Mouse (Mus musculus): ENCODE measurements around the gene Tpt1. TPM values are rescaled to one million over a fixed set of nuclear protein-coding genes. Genes with fewer than 3 reads are reported as not detected.

The Tpt1 gene
- polyA plus RNA-seq, 1 experiment from 2014 or later: 1,072 TPM

DNA sequence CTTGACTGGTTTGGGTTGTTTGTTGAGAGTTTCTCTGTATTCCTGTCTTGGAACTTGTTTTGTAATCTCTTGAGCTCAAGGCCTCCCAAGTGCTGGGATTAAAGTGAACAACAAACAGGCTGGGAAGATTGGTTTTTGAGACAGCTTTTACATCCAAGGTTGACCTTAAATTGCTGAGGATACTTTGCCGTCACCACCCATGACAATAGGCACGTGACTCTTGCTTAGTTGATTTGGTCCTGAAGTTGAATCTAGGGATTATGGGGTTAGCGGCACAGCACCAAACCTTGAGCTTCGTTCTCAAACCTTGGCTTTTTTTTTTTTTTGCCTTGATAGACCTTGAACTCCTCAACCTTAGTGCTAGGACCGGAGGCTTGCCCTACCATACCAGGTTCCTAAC lies 4.3 kb downstream of the Tpt1 start:
- H3K4me3 ChIP-seq (ENCODE audit: low read depth, low read length): no peak overlapping the region
- 80% methylated on average over 5 of the region's 5 CpGs for WGBS
- H3K4me2 ChIP-seq (replicated peaks; ENCODE audit: low read depth, low read length): no peak overlapping the region
- no peaks in the 10 kb centered on the region for H3K27me3 ChIP-seq (ENCODE audit: control insufficient read depth, insufficient read depth, low read length)
- no peak overlapping the region for H3K27ac ChIP-seq (ENCODE audit: low read depth, low read length)
- no peaks in the 10 kb centered on the region for H3K9me3 ChIP-seq (ENCODE audit: control insufficient read depth, low read length)
- H3K36me3 ChIP-seq (ENCODE audit: control insufficient read depth, insufficient read depth, low read length): peaks cover 17% of the 10 kb centered on the region
- H3K4me1 ChIP-seq (replicated peaks; ENCODE audit: control insufficient read depth, insufficient read depth, low read length): peaks cover 2% of the 10 kb centered on the region
- ATAC-seq (ENCODE audit: low FRiP score) (no peak), DNase-seq (ENCODE audit: low spot score) (no peak)
- H3K9ac ChIP-seq (ENCODE audit: low read depth, low read length): no peak overlapping the region

DNA sequence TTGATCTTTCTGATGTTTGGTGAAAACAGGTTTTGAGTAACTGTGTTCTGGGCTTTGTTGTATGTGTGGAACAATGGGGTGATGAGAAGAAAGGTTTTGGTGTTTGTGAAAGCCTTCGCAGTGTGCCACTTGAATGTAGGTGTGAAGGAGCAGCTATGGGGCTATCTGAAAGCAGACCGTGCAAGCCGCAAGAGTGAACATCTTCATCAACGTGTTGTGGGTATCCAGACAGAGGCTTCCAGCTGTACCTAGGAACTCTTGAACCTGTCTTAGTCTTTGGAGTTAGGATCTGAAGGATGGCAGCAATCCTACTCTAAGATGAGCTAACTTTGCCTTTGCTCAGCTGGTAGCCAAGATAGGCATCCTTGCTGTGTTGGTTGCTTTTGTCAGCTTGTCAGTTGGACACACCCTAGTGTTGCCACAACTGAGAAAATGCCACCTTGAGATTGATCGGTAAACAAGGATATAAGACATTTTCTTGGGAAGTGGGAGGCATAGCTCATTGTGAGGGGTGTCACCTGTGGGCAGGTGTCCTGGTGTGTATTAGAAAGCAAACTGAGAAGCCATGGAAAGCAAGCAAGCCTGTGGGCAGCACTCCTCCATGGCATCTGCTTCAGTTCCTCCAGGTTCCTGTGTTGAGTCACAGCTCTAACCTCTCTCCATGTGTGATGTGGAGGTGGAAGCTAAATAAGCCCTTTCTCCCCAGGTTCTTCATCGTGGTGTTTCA lies 5.1 kb downstream of the Tpt1 start:
- WGBS: 92% methylated on average over 6 of the region's 6 CpGs
- ATAC-seq (ENCODE audit: low FRiP score): no peak
- Histone ChIP-seq H3K4me3 (ENCODE audit: low read depth, low read length) (no peak overlapping the region), H3K4me2 (replicated peaks; ENCODE audit: low read depth, low read length) (no peak overlapping the region), H3K4me1 (replicated peaks; ENCODE audit: control insufficient read depth, insufficient read depth, low read length) (peaks cover 2% of the 10 kb centered on the region), H3K27ac (ENCODE audit: low read depth, low read length) (no peak overlapping the region), H3K27me3 (ENCODE audit: control insufficient read depth, insufficient read depth, low read length) (no peaks in the 10 kb centered on the region), H3K36me3 (ENCODE audit: control insufficient read depth, insufficient read depth, low read length) (peaks cover 17% of the 10 kb centered on the region), H3K9ac (ENCODE audit: low read depth, low read length) (no peak overlapping the region), H3K9me3 (ENCODE audit: control insufficient read depth, low read length) (no peaks in the 10 kb centered on the region)
- no peak for DNase-seq (ENCODE audit: low spot score)

DNA sequence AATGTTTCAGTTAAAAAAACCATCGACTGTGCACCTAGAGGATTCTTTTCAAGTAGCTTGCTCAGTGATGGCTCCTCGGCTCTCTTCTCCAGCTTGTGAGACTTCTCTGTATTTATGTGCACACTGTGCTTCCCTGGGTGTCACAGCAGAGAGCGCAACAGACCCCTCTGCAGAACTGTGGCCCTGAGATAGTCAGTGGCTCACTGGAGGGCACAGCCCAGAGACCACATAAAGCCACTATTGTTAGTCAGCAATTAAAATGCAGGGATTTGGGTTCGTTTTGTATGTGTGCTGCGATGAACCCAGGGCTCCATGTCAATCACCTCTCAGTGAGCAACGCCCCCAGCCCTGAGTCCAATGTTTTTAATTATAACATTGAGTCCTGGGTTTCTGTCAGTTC lies 5.9 kb downstream of the Tpt1 start:
- peaks cover 17% of the 10 kb centered on the region for H3K36me3 ChIP-seq (ENCODE audit: control insufficient read depth, insufficient read depth, low read length)
- peak; percentile 74 for ATAC-seq (ENCODE audit: low FRiP score)
- no peak overlapping the region for H3K9ac ChIP-seq (ENCODE audit: low read depth, low read length)
- no peak overlapping the region for H3K27ac ChIP-seq (ENCODE audit: low read depth, low read length)
- DNase-seq (ENCODE audit: low spot score): peak; percentile 39
- WGBS: 40% methylated on average over 6 of the region's 6 CpGs
- no peak overlapping the region for H3K4me2 ChIP-seq (replicated peaks; ENCODE audit: low read depth, low read length)
- H3K4me1 ChIP-seq (replicated peaks; ENCODE audit: control insufficient read depth, insufficient read depth, low read length): peaks cover 2% of the 10 kb centered on the region
- no peaks in the 10 kb centered on the region for H3K9me3 ChIP-seq (ENCODE audit: control insufficient read depth, low read length)
- H3K4me3 ChIP-seq (ENCODE audit: low read depth, low read length): no peak overlapping the region
- no peaks in the 10 kb centered on the region for H3K27me3 ChIP-seq (ENCODE audit: control insufficient read depth, insufficient read depth, low read length)

DNA sequence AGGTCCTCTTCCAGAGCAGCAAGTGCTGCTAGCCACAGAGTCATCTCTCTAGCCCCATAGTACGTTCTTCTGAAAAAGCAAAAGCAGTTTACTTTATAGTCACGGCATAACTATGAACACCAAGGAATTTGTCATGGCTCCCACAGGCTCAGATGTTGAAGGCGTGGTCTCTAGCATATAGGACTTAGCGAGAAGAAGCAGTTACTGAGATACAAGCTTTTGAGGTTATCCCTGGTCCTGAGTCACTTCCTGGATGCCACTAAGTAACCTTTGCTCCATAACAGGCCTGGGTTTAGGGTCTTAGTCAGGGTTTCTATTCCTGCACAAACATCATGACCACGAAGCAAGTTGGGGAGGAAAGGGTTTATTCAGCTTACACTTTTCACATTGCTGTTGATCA lies 7.1 kb downstream of the Tpt1 start:
- H3K36me3 ChIP-seq (ENCODE audit: control insufficient read depth, insufficient read depth, low read length): peaks cover 15% of the 10 kb centered on the region
- ATAC-seq (ENCODE audit: low FRiP score): no peak

DNA sequence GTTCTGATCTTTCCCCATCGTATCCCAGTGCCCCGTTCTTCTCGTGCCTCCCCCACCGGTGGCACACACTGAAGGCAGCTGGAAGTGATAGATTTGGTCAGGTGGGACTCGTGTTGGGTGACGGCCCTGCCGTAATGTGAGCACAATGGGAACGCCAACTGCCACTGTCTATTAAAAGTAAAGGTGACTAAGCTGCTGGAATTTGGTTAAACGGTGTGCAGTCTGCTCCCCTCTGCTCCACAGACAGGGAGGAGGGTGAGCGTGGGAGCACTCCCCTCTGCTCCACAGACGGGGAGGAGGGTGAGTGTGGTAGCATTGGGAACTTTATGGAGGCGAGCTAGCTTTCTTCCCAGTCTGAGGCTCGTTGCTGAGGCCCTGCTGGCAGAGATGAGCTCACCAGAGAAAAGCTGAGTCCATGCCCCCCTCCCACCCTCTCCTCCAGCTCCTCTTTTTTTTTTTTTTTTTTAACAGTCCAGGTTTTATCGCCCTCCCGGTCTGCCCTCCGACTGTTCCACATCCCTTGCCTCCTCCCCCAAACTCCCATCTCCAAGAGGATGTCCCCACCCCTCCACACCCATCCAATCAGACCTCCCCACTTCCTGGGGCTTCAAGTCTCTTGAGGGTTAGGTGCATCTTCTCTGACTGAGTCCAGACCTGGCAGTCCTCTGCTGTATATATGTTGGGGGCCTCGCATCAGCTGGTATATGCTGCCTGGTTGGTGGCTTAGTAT lies 10.5 kb downstream of the Tpt1 start:
- no peak overlapping the region for H3K4me2 ChIP-seq (replicated peaks; ENCODE audit: low read depth, low read length)
- no peak overlapping the region for H3K4me3 ChIP-seq (ENCODE audit: low read depth, low read length)
- no peaks in the 10 kb centered on the region for H3K27me3 ChIP-seq (ENCODE audit: control insufficient read depth, insufficient read depth, low read length)
- no peak for DNase-seq (ENCODE audit: low spot score)
- no peak overlapping the region for H3K27ac ChIP-seq (ENCODE audit: low read depth, low read length)
- no peaks in the 10 kb centered on the region for H3K4me1 ChIP-seq (replicated peaks; ENCODE audit: control insufficient read depth, insufficient read depth, low read length)
- 65% methylated on average over 17 of the region's 17 CpGs for WGBS
- no peaks in the 10 kb centered on the region for H3K36me3 ChIP-seq (ENCODE audit: control insufficient read depth, insufficient read depth, low read length)
- ATAC-seq (ENCODE audit: low FRiP score): no peak
- no peak overlapping the region for H3K9ac ChIP-seq (ENCODE audit: low read depth, low read length)
- no peaks in the 10 kb centered on the region for H3K9me3 ChIP-seq (ENCODE audit: control insufficient read depth, low read length)

More for the DNA sequence above, 7.1 kb downstream of the Tpt1 start:
- no peak for DNase-seq (ENCODE audit: low spot score)
- Histone ChIP-seq H3K27ac (ENCODE audit: low read depth, low read length) (no peak overlapping the region), H3K9me3 (ENCODE audit: control insufficient read depth, low read length) (no peaks in the 10 kb centered on the region), H3K4me3 (ENCODE audit: low read depth, low read length) (no peak overlapping the region), H3K4me2 (replicated peaks; ENCODE audit: low read depth, low read length) (no peak overlapping the region), H3K27me3 (ENCODE audit: control insufficient read depth, insufficient read depth, low read length) (no peaks in the 10 kb centered on the region), H3K4me1 (replicated peaks; ENCODE audit: control insufficient read depth, insufficient read depth, low read length) (no peaks in the 10 kb centered on the region), H3K9ac (ENCODE audit: low read depth, low read length) (no peak overlapping the region)
- 97% methylated on average over 5 of the region's 5 CpGs for WGBS

DNA sequence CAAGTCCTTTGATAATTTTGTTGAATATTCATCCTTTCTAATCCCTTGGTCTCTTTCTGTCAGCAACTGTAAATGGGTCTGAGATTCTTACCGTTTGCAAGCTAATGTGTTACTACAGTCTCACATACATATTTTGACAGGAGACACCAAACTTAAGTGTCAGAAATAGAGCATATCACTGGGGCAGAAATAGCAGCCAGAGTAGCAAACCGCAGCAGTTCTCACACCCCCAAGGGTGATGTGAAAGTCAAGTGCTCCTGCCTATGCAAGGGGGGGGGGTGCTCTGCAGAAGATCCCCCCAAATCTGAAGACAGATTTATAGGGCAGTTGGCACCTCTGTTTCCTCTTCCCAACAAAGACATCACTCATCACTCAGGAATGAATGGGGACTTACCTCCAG lies 13.3 kb downstream of the Tpt1 start:
- DNase-seq (ENCODE audit: low spot score): no peak
- H3K9ac ChIP-seq (ENCODE audit: low read depth, low read length): no peak overlapping the region
- ATAC-seq (ENCODE audit: low FRiP score): no peak
- no peaks in the 10 kb centered on the region for H3K27me3 ChIP-seq (ENCODE audit: control insufficient read depth, insufficient read depth, low read length)
- 85% methylated on average over 2 of the region's 2 CpGs for WGBS
- no peaks in the 10 kb centered on the region for H3K9me3 ChIP-seq (ENCODE audit: control insufficient read depth, low read length)
- no peak overlapping the region for H3K4me2 ChIP-seq (replicated peaks; ENCODE audit: low read depth, low read length)
- H3K27ac ChIP-seq (ENCODE audit: low read depth, low read length): no peak overlapping the region
- H3K36me3 ChIP-seq (ENCODE audit: control insufficient read depth, insufficient read depth, low read length): no peaks in the 10 kb centered on the region
- no peak overlapping the region for H3K4me3 ChIP-seq (ENCODE audit: low read depth, low read length)
- H3K4me1 ChIP-seq (replicated peaks; ENCODE audit: control insufficient read depth, insufficient read depth, low read length): no peaks in the 10 kb centered on the region

DNA sequence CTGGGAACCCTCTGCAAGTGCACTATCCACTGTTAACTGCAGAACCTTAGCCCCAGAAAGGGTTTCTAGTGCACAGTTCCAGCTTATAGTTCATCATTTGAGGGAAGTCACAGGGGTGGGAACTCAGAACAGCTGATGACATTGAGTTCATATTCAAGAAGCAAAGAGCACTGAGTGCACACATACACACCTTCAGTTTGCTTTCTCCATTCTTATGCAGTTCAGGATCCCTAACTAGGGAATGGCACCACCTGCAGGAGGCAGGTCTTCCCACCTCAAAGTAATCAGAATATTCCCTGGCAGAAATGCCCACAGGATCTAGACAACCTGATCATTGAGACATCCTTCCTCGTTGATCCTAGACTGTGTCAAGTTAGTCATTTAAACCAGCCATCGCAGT lies 14.7 kb downstream of the Tpt1 start:
- no peak overlapping the region for H3K4me3 ChIP-seq (ENCODE audit: low read depth, low read length)
- DNase-seq (ENCODE audit: low spot score) (no peak), ATAC-seq (ENCODE audit: low FRiP score) (no peak)
- no peaks in the 10 kb centered on the region; the same call in 1 of the 2 replicates for H3K4me1 ChIP-seq (replicated peaks; ENCODE audit: control insufficient read depth, insufficient read depth, low read length)
- no peak overlapping the region for H3K27ac ChIP-seq (ENCODE audit: low read depth, low read length)
- H3K9me3 ChIP-seq (ENCODE audit: control insufficient read depth, low read length): no peaks in the 10 kb centered on the region
- no peak overlapping the region for H3K9ac ChIP-seq (ENCODE audit: low read depth, low read length)
- no peaks in the 10 kb centered on the region for H3K27me3 ChIP-seq (ENCODE audit: control insufficient read depth, insufficient read depth, low read length)
- 84% methylated on average over 2 of the region's 2 CpGs for WGBS
- H3K4me2 ChIP-seq (replicated peaks; ENCODE audit: low read depth, low read length): no peak overlapping the region
- H3K36me3 ChIP-seq (ENCODE audit: control insufficient read depth, insufficient read depth, low read length): no peaks in the 10 kb centered on the region

DNA sequence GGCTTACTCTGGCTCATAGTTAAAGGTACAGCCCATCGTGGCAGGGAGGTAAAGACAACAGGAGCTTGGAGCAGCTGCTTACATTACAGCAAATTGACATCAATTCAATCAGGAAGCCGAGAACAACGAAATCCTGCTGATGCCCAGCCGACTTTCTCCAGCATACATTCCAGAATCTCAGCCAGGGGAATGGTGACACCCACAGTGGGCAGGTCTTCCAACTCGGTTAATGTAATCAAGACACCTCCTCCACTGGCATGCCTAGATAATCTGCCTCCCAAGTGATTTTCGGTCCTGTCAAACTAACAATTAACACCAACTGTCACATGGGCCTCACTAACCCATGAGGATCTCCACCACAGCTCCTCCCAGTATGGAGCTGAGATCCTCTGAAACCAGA lies 17.8 kb downstream of the Tpt1 start:
- Histone ChIP-seq H3K4me1 (replicated peaks; ENCODE audit: control insufficient read depth, insufficient read depth, low read length) (no peaks in the 10 kb centered on the region; the same call in 1 of the 2 replicates), H3K9me3 (ENCODE audit: control insufficient read depth, low read length) (no peaks in the 10 kb centered on the region), H3K4me2 (replicated peaks; ENCODE audit: low read depth, low read length) (no peak overlapping the region), H3K9ac (ENCODE audit: low read depth, low read length) (no peak overlapping the region), H3K27me3 (ENCODE audit: control insufficient read depth, insufficient read depth, low read length) (0 out of 2 replicates have a peak, but pooled peaks cover 2% of the 10 kb centered on the region), H3K36me3 (ENCODE audit: control insufficient read depth, insufficient read depth, low read length) (no peaks in the 10 kb centered on the region), H3K27ac (ENCODE audit: low read depth, low read length) (no peak overlapping the region), H3K4me3 (ENCODE audit: low read depth, low read length) (no peak overlapping the region)
- DNase-seq (ENCODE audit: low spot score): no peak
- 91% methylated on average over 6 of the region's 6 CpGs for WGBS
- ATAC-seq (ENCODE audit: low FRiP score): no peak
